20 mouse cellular contexts compared by ENCODE assay signal in the genomic region with DNA sequence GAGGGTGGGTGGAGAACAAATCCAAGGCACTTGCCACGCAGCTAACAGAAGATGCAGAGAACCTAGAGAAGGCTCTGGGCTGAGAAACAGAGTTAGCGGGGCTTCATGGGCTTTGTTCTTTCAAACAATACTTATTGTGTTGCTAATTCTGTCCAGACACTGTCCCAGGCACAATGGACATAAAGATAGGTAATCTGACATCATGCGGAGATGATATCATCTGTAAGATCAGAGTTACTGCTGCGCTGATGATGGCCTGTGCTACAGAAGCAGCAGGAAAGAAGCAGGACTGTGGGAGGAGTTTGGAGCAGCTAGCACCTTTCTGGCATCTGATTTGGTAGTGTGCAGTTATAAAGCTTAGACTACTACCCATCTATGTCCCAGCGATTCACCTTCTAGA. TPM values are rescaled to one million over a fixed set of nuclear protein-coding genes. Genes with fewer than 3 reads are reported as not detected.
DNase-seq lines count a peak whose midpoint lies in the region; TF ChIP-seq lines count a peak whose summit lies in the region.
"Had no signal": no experiment of that assay in that cellular context is flagged by ENCODE, and none has a peak within 500 bp of the region (broad histone marks: within the 10 kb centered on the region; RNA-seq: fewer than 3 reads in every experiment).

No protein-coding gene starts in this region.

- DNase-seq in ES-CJ7 (ENCODE audit: low read depth, low spot score) (peak; percentile 52), R1 (ENCODE audit: low read depth, low spot score) (peak; percentile 84)
- peak; percentile 21 for DNase-seq in brain, adult 2 months (ENCODE audit: low read depth, low spot score)
- DNase-seq in spleen, adult 12 weeks (ENCODE audit: low spot score): no peak
- no peak for DNase-seq in gastrocnemius, adult 2 months
- DNase-seq: adrenal gland, adult 8-10 months; adrenal gland, postnatal 14 days; adrenal gland, postnatal 36 days; cerebellum, adult 11 months; cerebellum, adult 18-20 months; cerebellum, adult 8-10 months; cerebellum, adult 9-11 months; cerebellum, postnatal 14 days; cerebellum, postnatal 36 days; embryo, embryonic 11 days had no signal

- H3K27ac ChIP-seq in gastrocnemius, adult 2 months: no peak overlapping the region
- H3K27ac ChIP-seq: embryonic facial prominence, embryonic 13.5 days; embryonic facial prominence, embryonic 15.5 days; forebrain, embryonic 10.5 days; forebrain, embryonic 12.5 days had no signal

- no peak overlapping the region for H3K4me3 ChIP-seq in gastrocnemius, adult 2 months
- H3K4me3 ChIP-seq: embryonic facial prominence, embryonic 13.5 days; embryonic facial prominence, embryonic 15.5 days; erythroblast, embryonic 14.5 days; forebrain, embryonic 10.5 days; forebrain, embryonic 12.5 days had no signal

- no peak for TF ChIP-seq CTCF in gastrocnemius, adult 2 months (IDR thresholded peaks at IDR 0.05)

- intact Hi-C loops in gastrocnemius, adult 2 months (cut with DNase I): no loop called here

RNA-seq across cellular contexts. Expression of gene Lrguk, which starts 42.1 kb away (rescaled TPM):
- under 1 TPM in 1 of 2 experiments, not detected in 1; 0.03 TPM for total RNA-seq in gastrocnemius, adult 2 months (2021)

Comparison
In these comparisons a context has a peak if more than half of its experiments do, and no peak if none do; other contexts are left out.
1. DNase-seq: peak in ES-CJ7 (single experiment), R1 (single experiment) and brain, adult 2 months (single experiment); none in spleen, adult 12 weeks (single experiment) and gastrocnemius, adult 2 months (single experiment).